Mouse (Mus musculus): ENCODE measurements around the gene Kif19a. TPM values are rescaled to one million over a fixed set of nuclear protein-coding genes. Genes with fewer than 3 reads are reported as not detected.

The Kif19a gene
- polyA plus RNA-seq, 1 experiment from 2014 or later = 0.33 TPM

DNA sequence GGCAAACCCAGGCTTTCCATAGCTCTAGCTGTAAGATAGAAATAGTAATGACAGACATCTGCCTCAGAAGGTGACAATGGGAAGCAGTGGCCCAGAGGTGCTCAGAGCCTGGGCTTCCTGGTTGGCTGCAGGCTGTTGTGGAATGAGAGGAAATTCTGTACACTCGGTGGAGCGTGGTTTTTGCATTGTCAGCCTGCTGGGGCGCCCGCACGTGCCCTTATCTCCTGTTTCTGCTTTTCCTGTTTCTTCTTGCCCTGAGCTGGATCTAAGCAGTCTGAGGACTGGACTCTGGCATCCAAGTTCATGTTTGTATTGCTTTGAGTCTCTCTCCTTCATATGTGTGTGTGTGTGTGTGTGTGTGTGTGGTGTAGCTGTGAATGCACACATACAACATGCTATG, 61.5 kb downstream of the Kif19a start:
- no peaks in the 10 kb centered on the region for H3K27me3 ChIP-seq
- 24% methylated on average over 5 of the region's 5 CpGs for WGBS
- H3K36me3 ChIP-seq = no peaks in the 10 kb centered on the region
- H3K4me2 ChIP-seq = no peak overlapping the region
- no peaks in the 10 kb centered on the region for H3K9me3 ChIP-seq (replicated peaks)
- peaks cover 33% of the 10 kb centered on the region for H3K4me1 ChIP-seq (replicated peaks)
- ATAC-seq (replicated peaks; ENCODE audit: insufficient number of reproducible peaks, insufficient read depth, low FRiP score, low read depth) = no peak
- H3K9ac ChIP-seq = no peak overlapping the region
- H3K4me3 ChIP-seq = no peak overlapping the region
- no peak overlapping the region; the same call in 1 of the 2 replicates for H3K27ac ChIP-seq

DNA sequence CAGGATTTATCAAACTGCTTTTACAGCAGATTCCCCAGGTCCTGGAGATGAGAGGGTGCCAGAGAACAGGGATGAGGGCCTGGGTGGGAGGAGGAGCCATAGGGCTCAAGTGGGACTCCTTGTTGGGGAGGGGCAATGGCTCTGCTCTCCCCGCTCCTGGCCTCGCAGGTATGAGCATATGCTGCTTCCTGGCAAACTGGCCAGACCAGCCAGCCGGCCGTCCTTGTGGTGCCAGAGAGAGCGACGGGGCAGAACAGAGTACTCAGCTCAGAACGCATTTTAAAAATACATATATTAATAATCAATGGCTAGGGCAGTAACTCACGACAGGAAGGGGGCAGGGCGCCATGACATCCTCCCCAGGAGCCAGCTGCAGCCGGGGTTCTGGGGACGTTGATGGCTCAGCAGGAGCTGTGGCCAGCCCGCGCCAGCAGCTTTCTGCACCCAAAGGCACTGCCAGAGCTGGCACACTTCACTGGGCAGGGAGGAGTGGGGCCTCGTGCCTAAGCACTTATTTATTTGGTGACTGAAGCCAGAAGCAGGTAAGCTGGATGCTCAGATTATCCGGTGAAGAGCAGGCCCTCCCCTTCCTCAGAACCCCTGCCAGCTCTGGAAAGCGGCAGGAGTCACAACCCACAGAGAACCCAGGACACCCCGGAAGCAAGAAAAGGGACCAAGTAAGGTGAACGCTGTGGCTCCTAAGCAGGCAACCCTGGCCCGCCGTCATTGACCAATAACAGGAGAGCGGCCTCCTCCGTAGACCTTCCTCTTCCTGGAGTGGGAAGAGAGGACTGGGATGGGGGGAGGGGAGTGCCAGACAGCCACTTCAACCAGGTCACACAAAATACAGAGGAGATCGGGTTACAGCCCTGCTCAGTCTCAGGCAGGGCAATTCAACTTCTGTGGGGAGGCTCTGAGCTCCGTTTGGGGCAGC, 64.6 kb downstream of the Kif19a start:
- no peaks in the 10 kb centered on the region for H3K27me3 ChIP-seq
- H3K36me3 ChIP-seq = no peaks in the 10 kb centered on the region
- H3K27ac ChIP-seq = peak overlapping the region; percentile 92
- peaks cover 26% of the 10 kb centered on the region for H3K4me1 ChIP-seq (replicated peaks)
- peak overlapping the region; percentile 51 for H3K9ac ChIP-seq
- ATAC-seq (replicated peaks; ENCODE audit: insufficient number of reproducible peaks, insufficient read depth, low FRiP score, low read depth) = peak; percentile 87
- H3K4me3 ChIP-seq = peak overlapping the region; percentile 46
- H3K4me2 ChIP-seq = peak overlapping the region; percentile 79
- WGBS = 6% methylated on average over 24 of the region's 24 CpGs
- H3K9me3 ChIP-seq (replicated peaks) = no peaks in the 10 kb centered on the region

DNA sequence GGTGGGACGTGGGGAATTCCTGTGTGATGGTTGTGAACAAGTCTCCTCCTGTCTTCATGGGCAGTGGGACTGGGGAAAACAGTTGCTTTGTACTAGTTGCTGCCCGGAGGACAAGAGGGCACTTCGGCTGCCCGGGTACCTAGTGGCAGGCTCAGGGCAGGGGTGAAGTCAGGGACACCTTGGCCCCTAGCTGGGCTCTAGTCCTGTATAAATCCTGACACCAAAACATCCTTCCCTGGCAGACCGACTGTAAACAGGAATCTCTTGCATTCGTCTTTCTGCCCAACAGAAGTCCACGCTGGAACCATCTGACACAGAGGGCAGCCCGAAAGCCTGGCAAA, 65.2 kb downstream of the Kif19a start:
- H3K36me3 ChIP-seq = no peaks in the 10 kb centered on the region
- ATAC-seq (replicated peaks; ENCODE audit: insufficient number of reproducible peaks, insufficient read depth, low FRiP score, low read depth) = no peak; the same call in 1 of the 2 replicates
- 26% methylated on average over 8 of the region's 8 CpGs for WGBS
- peak overlapping the region; percentile 79 for H3K4me2 ChIP-seq
- no peaks in the 10 kb centered on the region for H3K27me3 ChIP-seq
- H3K4me3 ChIP-seq = peak overlapping the region; percentile 46
- H3K9ac ChIP-seq = no peak overlapping the region; the same call in 1 of the 2 replicates
- H3K9me3 ChIP-seq (replicated peaks) = no peaks in the 10 kb centered on the region
- H3K4me1 ChIP-seq (replicated peaks) = peaks cover 26% of the 10 kb centered on the region
- peak overlapping the region; percentile 92 for H3K27ac ChIP-seq

DNA sequence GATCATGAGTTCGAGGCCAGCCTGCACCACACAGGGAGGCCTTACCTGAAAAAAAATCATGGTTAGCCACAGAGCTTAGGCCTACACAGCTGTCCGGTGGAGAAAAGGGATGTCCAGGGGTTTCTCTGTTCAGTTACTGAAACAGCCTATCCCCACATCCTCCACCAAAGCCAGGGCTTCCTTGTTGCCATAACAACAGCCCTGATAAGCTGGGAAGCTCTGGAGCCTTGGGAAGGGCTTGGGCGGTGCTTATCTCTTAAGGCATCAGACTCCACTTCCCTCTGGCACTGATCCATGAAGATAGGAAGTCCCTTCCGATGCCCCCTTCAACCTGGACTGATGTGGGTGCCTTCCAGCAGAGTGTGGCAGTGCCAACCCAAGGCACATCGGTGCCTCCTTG, 68.0 kb downstream of the Kif19a start:
- Histone ChIP-seq H3K4me3 (no peak overlapping the region), H3K4me2 (no peak overlapping the region), H3K9me3 (replicated peaks) (no peaks in the 10 kb centered on the region), H3K27ac (no peak overlapping the region), H3K4me1 (replicated peaks) (peaks cover 30% of the 10 kb centered on the region), H3K27me3 (no peaks in the 10 kb centered on the region), H3K9ac (no peak overlapping the region), H3K36me3 (no peaks in the 10 kb centered on the region)
- no peak for ATAC-seq (replicated peaks; ENCODE audit: insufficient number of reproducible peaks, insufficient read depth, low FRiP score, low read depth)
- 43% methylated on average over 5 of the region's 5 CpGs for WGBS

Other genes with a start within 250 kb of the Kif19a start
- gene Rpl38, start 96.9 kb upstream of the Kif19a start, polyA plus RNA-seq (2015; fragmentation: Nextera tagmentation; extraction: Ambion mirVana) = 553 and 775 TPM in 2 replicates
- 9.3 and 11.6 TPM in 2 replicates for gene Ttyh2, start 90.0 kb upstream of the Kif19a start, polyA plus RNA-seq (2015; fragmentation: Nextera tagmentation; extraction: Ambion mirVana)
- gene Dnaic2, start 38.0 kb upstream of the Kif19a start, polyA plus RNA-seq (2015; fragmentation: Nextera tagmentation; extraction: Ambion mirVana) = 0.64 and 1.0 TPM in 2 replicates
- 0.08 and 0.46 TPM in 2 replicates for gene Btbd17, start 30.6 kb downstream of the Kif19a start, polyA plus RNA-seq (2015; fragmentation: Nextera tagmentation; extraction: Ambion mirVana)
- gene Gpr142, start 33.5 kb downstream of the Kif19a start, polyA plus RNA-seq (2015; fragmentation: Nextera tagmentation; extraction: Ambion mirVana) = not detected in 2 replicates
- gene Gprc5c, start 85.8 kb downstream of the Kif19a start, polyA plus RNA-seq (2015; fragmentation: Nextera tagmentation; extraction: Ambion mirVana) = 12.4 and 19.8 TPM in 2 replicates
- 0.82 and 2.2 TPM in 2 replicates for gene Cd300a, start 124.7 kb downstream of the Kif19a start, polyA plus RNA-seq (2015; fragmentation: Nextera tagmentation; extraction: Ambion mirVana)
- 0.34 and 0.72 TPM in 2 replicates for gene Cd300lb, start 169.0 kb downstream of the Kif19a start, polyA plus RNA-seq (2015; fragmentation: Nextera tagmentation; extraction: Ambion mirVana)
- not detected in 2 replicates for gene Cd300c, start 203.8 kb downstream of the Kif19a start, polyA plus RNA-seq (2015; fragmentation: Nextera tagmentation; extraction: Ambion mirVana)
- gene Cd300ld, start 224.5 kb downstream of the Kif19a start, polyA plus RNA-seq (2015; fragmentation: Nextera tagmentation; extraction: Ambion mirVana) = 0.21 and 0.61 TPM in 2 replicates
- 1.8 and 3.5 TPM in 2 replicates for gene Cd300c2, start 236.5 kb downstream of the Kif19a start, polyA plus RNA-seq (2015; fragmentation: Nextera tagmentation; extraction: Ambion mirVana)